Mouse (Mus musculus) limb, embryonic 11.5 days (tissue): Measurements from ENCODE around the gene 1600012H06Rik. TPM values are rescaled to one million over a fixed set of nuclear protein-coding genes. Genes with fewer than 3 reads are reported as not detected.

Source experiments
- ATAC-seq: fragments of 200-750 bp; cut with Nextera tagmentation; 2 replicates; pipeline ENCODE4 v1.8.0; 2017; ENCODE audit warnings: low read depth; ENCODE audit not compliant: insufficient number of reproducible peaks, low FRiP score, low TSS enrichment
- DNase-seq: peaks from one replicate; pipeline ENCODE4 v3.0.0-alpha.2; 2015; ENCODE audit warnings: low spot score
- H3K27ac ChIP-seq: fragments of 300-500 bp; sonication (generic); replicated peaks from 2 replicates; pipeline ENCODE4 v1.5.1; 2014; ENCODE audit warnings: low read depth, mild to moderate bottlenecking, low read length
- H3K27me3 ChIP-seq: fragments of 300-500 bp; sonication (generic); 2 replicates; pipeline ENCODE4 v1.6.1; 2014; ENCODE audit warnings: mild to moderate bottlenecking, low read length, mixed read lengths; ENCODE audit not compliant: control insufficient read depth, insufficient read depth
- H3K36me3 ChIP-seq: fragments of 300-500 bp; sonication (generic); 2 replicates; pipeline ENCODE4 v1.6.1; 2014; ENCODE audit warnings: mild to moderate bottlenecking, low read length, moderate library complexity, mixed read lengths; ENCODE audit not compliant: control insufficient read depth, insufficient read depth
- H3K4me1 ChIP-seq: fragments of 300-500 bp; sonication (generic); 2 replicates; pipeline ENCODE4 v1.6.1; 2014; ENCODE audit warnings: low read length, mixed read lengths; ENCODE audit not compliant: control insufficient read depth, insufficient read depth
- H3K4me2 ChIP-seq: fragments of 300-500 bp; sonication (generic); 2 replicates; pipeline ENCODE4 v1.6.1; 2014; ENCODE audit warnings: low read depth, mild to moderate bottlenecking, moderate library complexity; ENCODE audit not compliant: severe bottlenecking
- H3K4me3 ChIP-seq: fragments of 300-500 bp; sonication (generic); 2 replicates; pipeline ENCODE4 v1.5.1; 2014; ENCODE audit warnings: low read depth, low read length
- H3K9ac ChIP-seq: fragments of 300-500 bp; sonication (generic); 2 replicates; pipeline ENCODE4 v1.6.1; 2014; ENCODE audit warnings: mild to moderate bottlenecking, low read length
- H3K9me3 ChIP-seq: fragments of 300-500 bp; sonication (generic); 2 replicates; pipeline ENCODE4 v1.6.1; 2016; ENCODE audit warnings: low read length; ENCODE audit not compliant: control insufficient read depth
- WGBS: fragments of 180-500 bp; shearing (Covaris S2); extraction: QIAGEN DNeasy Blood & Tissue Kit; methylation state at CpG from one replicate; pipeline ENCODE4 v1.1.7; 2014; 5-methylcytosine and 5-hydroxymethylcytosine counted together
- polyA plus RNA-seq: library from polyadenylated mRNA; unstranded; fragments of >200 nt; fragmentation: Nextera tagmentation; extraction: Ambion mirVana; gene quantifications from 2 replicates; pipeline ENCODE4 v1.2.1, GENCODE M21; 2014

The 1600012H06Rik gene
- polyA plus RNA-seq, 1 experiment from 2014 or later: 28.8 TPM

- 85% methylated on average over 5 of the region's 5 CpGs for WGBS
- no peak overlapping the region for H3K9ac ChIP-seq
- H3K4me2 ChIP-seq: no peak overlapping the region
- no peak overlapping the region for H3K4me3 ChIP-seq
- H3K9me3 ChIP-seq: no peaks in the 10 kb centered on the region
- DNase-seq (no peak), ATAC-seq (no peak)
- no peaks in the 10 kb centered on the region for H3K27me3 ChIP-seq
- H3K4me1 ChIP-seq: no peaks in the 10 kb centered on the region
- H3K27ac ChIP-seq: no peak overlapping the region
- no peaks in the 10 kb centered on the region for H3K36me3 ChIP-seq
Measured at GRCm38 (mm10) chr17:14909331-14909730, 33.7 kb upstream of the 1600012H06Rik start.

GRCm38 (mm10) chr17:14910771-14911170 is 32.2 kb upstream of the 1600012H06Rik start:
- WGBS: 93% methylated on average over 5 of the region's 5 CpGs
- no peak overlapping the region for H3K9ac ChIP-seq
- H3K4me2 ChIP-seq: no peak overlapping the region
- DNase-seq (no peak), ATAC-seq (no peak)
- no peak overlapping the region for H3K27ac ChIP-seq
- H3K4me3 ChIP-seq: no peak overlapping the region
- H3K36me3 ChIP-seq: no peaks in the 10 kb centered on the region
- H3K9me3 ChIP-seq: no peaks in the 10 kb centered on the region
- no peaks in the 10 kb centered on the region for H3K27me3 ChIP-seq
- H3K4me1 ChIP-seq: no peaks in the 10 kb centered on the region

GRCm38 (mm10) chr17:14912420-14912819 is 30.6 kb upstream of the 1600012H06Rik start:
- no peaks in the 10 kb centered on the region for H3K9me3 ChIP-seq
- DNase-seq: no peak

GRCm38 (mm10) chr17:14912981-14913380 is 30.0 kb upstream of the 1600012H06Rik start:
- Histone ChIP-seq H3K9me3 (no peaks in the 10 kb centered on the region), H3K27me3 (no peaks in the 10 kb centered on the region), H3K36me3 (no peaks in the 10 kb centered on the region), H3K4me2 (no peak overlapping the region), H3K9ac (no peak overlapping the region), H3K4me3 (no peak overlapping the region), H3K27ac (no peak overlapping the region), H3K4me1 (no peaks in the 10 kb centered on the region)
- 89% methylated on average over 8 of the region's 8 CpGs for WGBS
- no peak for ATAC-seq
- DNase-seq: no peak

More at GRCm38 (mm10) chr17:14912420-14912819, 30.6 kb upstream of the 1600012H06Rik start:
- 50% methylated on average over 6 of the region's 6 CpGs for WGBS
- Histone ChIP-seq H3K9ac (no peak overlapping the region), H3K4me1 (no peaks in the 10 kb centered on the region), H3K27ac (no peak overlapping the region), H3K36me3 (no peaks in the 10 kb centered on the region), H3K4me2 (no peak overlapping the region), H3K4me3 (no peak overlapping the region), H3K27me3 (no peaks in the 10 kb centered on the region)
- no peak for ATAC-seq

- DNase-seq (no peak), ATAC-seq (no peak)
- Histone ChIP-seq H3K27ac (no peak overlapping the region), H3K4me1 (no peaks in the 10 kb centered on the region), H3K9me3 (no peaks in the 10 kb centered on the region), H3K9ac (no peak overlapping the region), H3K4me2 (no peak overlapping the region), H3K27me3 (no peaks in the 10 kb centered on the region), H3K4me3 (no peak overlapping the region), H3K36me3 (no peaks in the 10 kb centered on the region)
- 86% methylated on average over 4 of the region's 4 CpGs for WGBS
Measured at GRCm38 (mm10) chr17:14914401-14914800, 28.6 kb upstream of the 1600012H06Rik start.

- 89% methylated on average over 8 of the region's 8 CpGs for WGBS
- H3K36me3 ChIP-seq: no peaks in the 10 kb centered on the region
- DNase-seq (no peak), ATAC-seq (no peak)
- no peak overlapping the region for H3K4me3 ChIP-seq
- no peaks in the 10 kb centered on the region for H3K4me1 ChIP-seq
- H3K27me3 ChIP-seq: no peaks in the 10 kb centered on the region
- no peak overlapping the region for H3K27ac ChIP-seq
- H3K9me3 ChIP-seq: no peaks in the 10 kb centered on the region
- no peak overlapping the region for H3K4me2 ChIP-seq
- H3K9ac ChIP-seq: no peak overlapping the region
Measured at GRCm38 (mm10) chr17:14917866-14918265, 25.1 kb upstream of the 1600012H06Rik start.

- DNase-seq: no peak
- H3K4me3 ChIP-seq: no peak overlapping the region
- no peak overlapping the region for H3K4me2 ChIP-seq
- 65% methylated on average over 6 of the region's 6 CpGs for WGBS
- H3K9me3 ChIP-seq: no peaks in the 10 kb centered on the region
- no peak for ATAC-seq
- H3K36me3 ChIP-seq: no peaks in the 10 kb centered on the region
- no peak overlapping the region for H3K27ac ChIP-seq
- H3K4me1 ChIP-seq: no peaks in the 10 kb centered on the region
- no peaks in the 10 kb centered on the region for H3K27me3 ChIP-seq
- H3K9ac ChIP-seq: no peak overlapping the region
Measured at GRCm38 (mm10) chr17:14921582-14921981, 21.4 kb upstream of the 1600012H06Rik start.

- Histone ChIP-seq H3K27ac (no peak overlapping the region), H3K4me1 (no peaks in the 10 kb centered on the region)
Measured at GRCm38 (mm10) chr17:14927644-14928218, 15.3 kb upstream of the 1600012H06Rik start.

GRCm38 (mm10) chr17:14928631-14929030 is 14.4 kb upstream of the 1600012H06Rik start:
- Histone ChIP-seq H3K4me2 (no peak overlapping the region), H3K27ac (no peak overlapping the region), H3K36me3 (no peaks in the 10 kb centered on the region), H3K9me3 (no peaks in the 10 kb centered on the region), H3K27me3 (no peaks in the 10 kb centered on the region), H3K4me3 (no peak overlapping the region), H3K4me1 (no peaks in the 10 kb centered on the region), H3K9ac (no peak overlapping the region)
- DNase-seq (no peak), ATAC-seq (no peak)
- WGBS: 71% methylated on average over 5 of the region's 5 CpGs

More at GRCm38 (mm10) chr17:14927644-14928218, 15.3 kb upstream of the 1600012H06Rik start:
- Histone ChIP-seq H3K36me3 (no peaks in the 10 kb centered on the region), H3K9me3 (no peaks in the 10 kb centered on the region), H3K27me3 (no peaks in the 10 kb centered on the region), H3K4me3 (no peak overlapping the region), H3K4me2 (no peak overlapping the region), H3K9ac (no peak overlapping the region)
- no peak for DNase-seq
- 80% methylated on average over 8 of the region's 8 CpGs for WGBS
- no peak for ATAC-seq
